Mouse (Mus musculus): ENCODE measurements at regions not wholly inside any gene's neighbourhood (a gene's known extent, or its start where the extent isn't known, plus 50 kb on each side); places are given as distances from the start of the nearest gene placed in this dataset.

GRCm38 (mm10) chr6:52424440-52424839, 111.1 kb downstream of the Evx1 start:
- TF ChIP-seq USF2 (conservative IDR thresholded peaks at IDR 0.05; ENCODE audit: low read depth, low read length) = no peak
- TF ChIP-seq CTCF (conservative IDR thresholded peaks at IDR 0.05 in 1 of 2, IDR thresholded peaks at IDR 0.05 in 1 of 2; ENCODE audit: low read depth in 2 of 2, low read length in 2 of 2) = no peak
- TF ChIP-seq POLR2AphosphoS2 (IDR thresholded peaks at IDR 0.05; ENCODE audit: low read depth, low read length) = no peak
- no peak for TF ChIP-seq MAFK (IDR thresholded peaks at IDR 0.05; ENCODE audit: insufficient replicate concordance, low read length)
- TF ChIP-seq E2F4 (IDR thresholded peaks at IDR 0.05; ENCODE audit: insufficient replicate concordance, low read depth, low read length) = no peak
- no peak for TF ChIP-seq CHD1 (IDR thresholded peaks at IDR 0.05; ENCODE audit: low read depth, low read length)
- no peak for TF ChIP-seq POLR2A (IDR thresholded peaks at IDR 0.05; ENCODE audit: low read depth, low read length)
- TF ChIP-seq SMC3 (IDR thresholded peaks at IDR 0.05; ENCODE audit: low read depth, low read length) = no peak
- no peak for TF ChIP-seq EP300 (IDR thresholded peaks at IDR 0.05; ENCODE audit: low read length)
- no peak for TF ChIP-seq MXI1 (IDR thresholded peaks at IDR 0.05; ENCODE audit: low read depth, low read length)
- TF ChIP-seq RCOR1 (conservative IDR thresholded peaks at IDR 0.05; ENCODE audit: low read depth, low read length) = no peak
- TF ChIP-seq PAX5 (IDR thresholded peaks at IDR 0.05; ENCODE audit: low read length) = no peak
- no peak for TF ChIP-seq MAX (IDR thresholded peaks at IDR 0.05; ENCODE audit: low read length)
- TF ChIP-seq CHD2 (IDR thresholded peaks at IDR 0.05; ENCODE audit: low read length) = no peak

Measured in CH12.LX (cell line).